In genomic region chr7:6728263-6728931, GRCm38 (mm10) we compare ENCODE assay signal across 8 mouse cellular contexts. TPM values are rescaled to one million over a fixed set of nuclear protein-coding genes. Genes with fewer than 3 reads are reported as not detected.
A peak's percentile ranks its signal among the peaks of the same experiment; 100 is the strongest.
DNase-seq lines count a peak whose midpoint lies in the region; ATAC-seq and TF ChIP-seq lines count a peak whose summit lies in the region.

No protein-coding gene starts in this region.

- H3K36me3 ChIP-seq in ES-Bruce4 (ENCODE audit: control insufficient read depth, insufficient read depth, low read length, poor library complexity, severe bottlenecking), result peaks cover 22% of the 10 kb centered on the region
- peaks cover 27% of the 10 kb centered on the region for H3K36me3 ChIP-seq in heart, embryonic 12.5 days
- peaks cover 8% of the 10 kb centered on the region; the same call in 1 of the 2 replicates for H3K36me3 ChIP-seq in kidney, embryonic 16.5 days (ENCODE audit: insufficient read depth, low read length)
- peaks cover 28% of the 10 kb centered on the region for H3K36me3 ChIP-seq in limb, embryonic 15.5 days
- H3K36me3 ChIP-seq in neural tube, embryonic 11.5 days (ENCODE audit: control insufficient read depth, insufficient read depth, low read length), result no peaks in the 10 kb centered on the region; the same call in 1 of the 2 replicates

- no peaks in the 10 kb centered on the region for H3K27me3 ChIP-seq in ES-Bruce4 (ENCODE audit: control insufficient read depth, insufficient read depth, low read length, poor library complexity, severe bottlenecking)
- H3K27me3 ChIP-seq in heart, embryonic 12.5 days (replicated peaks), result no peaks in the 10 kb centered on the region
- no peaks in the 10 kb centered on the region for H3K27me3 ChIP-seq in kidney, embryonic 16.5 days (ENCODE audit: insufficient read depth, low read length)
- no peaks in the 10 kb centered on the region for H3K27me3 ChIP-seq in limb, embryonic 15.5 days
- no peaks in the 10 kb centered on the region for H3K27me3 ChIP-seq in neural tube, embryonic 11.5 days (ENCODE audit: control insufficient read depth, insufficient read depth, low read length)

- TF ChIP-seq POLR2A in ES-Bruce4 (IDR thresholded peaks at IDR 0.05; ENCODE audit: insufficient read depth, low read length), result no peak

- peak overlapping the region; percentile 93 for H3K4me3 ChIP-seq in ES-Bruce4 (ENCODE audit: low read depth, low read length)
- H3K4me3 ChIP-seq in brown adipose tissue, adult 24 weeks (ENCODE audit: insufficient read depth, low read depth, low read length), result peak overlapping the region; percentile 65
- H3K4me3 ChIP-seq in heart, embryonic 12.5 days, result peak overlapping the region; percentile 63
- H3K4me3 ChIP-seq in kidney, embryonic 16.5 days (ENCODE audit: low read length), result peak overlapping the region; percentile 63
- H3K4me3 ChIP-seq in limb, embryonic 15.5 days, result peak overlapping the region; percentile 61
- peak overlapping the region; percentile 50 for H3K4me3 ChIP-seq in neural tube, embryonic 11.5 days (ENCODE audit: low read depth, low read length)

- H3K9ac ChIP-seq in ES-Bruce4 (ENCODE audit: low read depth, poor library complexity, severe bottlenecking), result peak overlapping the region; percentile 87
- 0 out of 2 replicates have a peak overlapping the region, but pooled peaks have one; percentile 16 for H3K9ac ChIP-seq in heart, embryonic 12.5 days
- H3K9ac ChIP-seq in kidney, embryonic 16.5 days (replicated peaks; ENCODE audit: low read length), result no peak overlapping the region
- 0 out of 2 replicates have a peak overlapping the region, but pooled peaks have one; percentile 33 for H3K9ac ChIP-seq in limb, embryonic 15.5 days
- H3K9ac ChIP-seq in neural tube, embryonic 11.5 days (ENCODE audit: low read length), result no peak overlapping the region

- no peaks in the 10 kb centered on the region for H3K4me1 ChIP-seq in ES-Bruce4 (ENCODE audit: control insufficient read depth, insufficient read depth, low read length)
- H3K4me1 ChIP-seq in brown adipose tissue, adult 24 weeks (ENCODE audit: control insufficient read depth, insufficient read depth, insufficient read length, low read length), result no peaks in the 10 kb centered on the region
- H3K4me1 ChIP-seq in heart, embryonic 12.5 days (replicated peaks), result 0 out of 2 replicates have a peak, but pooled peaks cover 4% of the 10 kb centered on the region
- H3K4me1 ChIP-seq in kidney, embryonic 16.5 days (ENCODE audit: insufficient read depth, low read length), result no peaks in the 10 kb centered on the region
- 0 out of 2 replicates have a peak, but pooled peaks cover 7% of the 10 kb centered on the region for H3K4me1 ChIP-seq in limb, embryonic 15.5 days
- no peaks in the 10 kb centered on the region for H3K4me1 ChIP-seq in neural tube, embryonic 11.5 days (ENCODE audit: control insufficient read depth, insufficient read depth, low read length)

- H3K9me3 ChIP-seq in ES-Bruce4 (replicated peaks; ENCODE audit: control insufficient read depth, insufficient read depth, low read length, poor library complexity, severe bottlenecking), result peaks cover 7% of the 10 kb centered on the region; the same call in 1 of the 2 replicates
- H3K9me3 ChIP-seq in heart, embryonic 12.5 days (replicated peaks), result peaks cover 38% of the 10 kb centered on the region
- H3K9me3 ChIP-seq in kidney, embryonic 16.5 days (ENCODE audit: low read length), result peaks cover 37% of the 10 kb centered on the region
- peaks cover 18% of the 10 kb centered on the region for H3K9me3 ChIP-seq in limb, embryonic 15.5 days
- H3K9me3 ChIP-seq in neural tube, embryonic 11.5 days (ENCODE audit: control insufficient read depth, low read length), result peaks cover 17% of the 10 kb centered on the region

- TF ChIP-seq EP300 in ES-Bruce4 (IDR thresholded peaks at IDR 0.05; ENCODE audit: insufficient read depth, low read depth, low read length), result no peak

- TF ChIP-seq CTCF in ES-Bruce4 (IDR thresholded peaks at IDR 0.05; ENCODE audit: low read depth, low read length), result no peak

- ATAC-seq in heart, embryonic 12.5 days (ENCODE audit: insufficient number of reproducible peaks, low FRiP score), result peak; percentile 85
- ATAC-seq in kidney, embryonic 16.5 days (ENCODE audit: low FRiP score, low TSS enrichment), result peak; percentile 88
- peak; percentile 88 for ATAC-seq in limb, embryonic 15.5 days (ENCODE audit: insufficient number of reproducible peaks, low FRiP score, low TSS enrichment, low read depth)
- ATAC-seq in neural tube, embryonic 11.5 days (ENCODE audit: insufficient read depth, low FRiP score, low TSS enrichment), result peak; percentile 83

- peak overlapping the region; percentile 66; the same call in 1 of the 2 replicates for H3K27ac ChIP-seq in ES-Bruce4 (ENCODE audit: insufficient read depth, low read length)
- H3K27ac ChIP-seq in brown adipose tissue, adult 24 weeks (replicated peaks; ENCODE audit: low read depth, low read length), result peak overlapping the region; percentile 95
- peak overlapping the region; percentile 93 for H3K27ac ChIP-seq in heart, embryonic 12.5 days (ENCODE audit: poor library complexity, severe bottlenecking)
- H3K27ac ChIP-seq in kidney, embryonic 16.5 days (ENCODE audit: low read length), result peak overlapping the region; percentile 94
- peak overlapping the region; percentile 88 for H3K27ac ChIP-seq in limb, embryonic 15.5 days
- H3K27ac ChIP-seq in neural tube, embryonic 11.5 days (ENCODE audit: low read depth, low read length), result peak overlapping the region; percentile 85

- DNase-seq in fibroblast of lung, adult 2 months (ENCODE audit: low read depth), result peak; percentile 62
- DNase-seq in neural tube, embryonic 11.5 days (ENCODE audit: low spot score), result peak; percentile 90
- DNase-seq in urinary bladder, adult 2 months (ENCODE audit: low spot score), result peak; percentile 57

- H3K4me2 ChIP-seq in heart, embryonic 12.5 days, result peak overlapping the region; percentile 45
- H3K4me2 ChIP-seq in kidney, embryonic 16.5 days (replicated peaks; ENCODE audit: low read depth, low read length), result peak overlapping the region; percentile 51
- peak overlapping the region; percentile 41 for H3K4me2 ChIP-seq in limb, embryonic 15.5 days
- H3K4me2 ChIP-seq in neural tube, embryonic 11.5 days (ENCODE audit: low read depth), result peak overlapping the region; percentile 34

- 46% methylated on average over 19 of the region's 19 CpGs for WGBS in heart, embryonic 12.5 days
- WGBS in kidney, embryonic 16.5 days, result 51% methylated on average over 19 of the region's 19 CpGs
- 49% methylated on average over 19 of the region's 19 CpGs for WGBS in limb, embryonic 15.5 days
- WGBS in neural tube, embryonic 11.5 days, result 52% methylated on average over 19 of the region's 19 CpGs

RNA-seq across cellular contexts. Expression of gene Peg3, which starts 1.8 kb away (rescaled TPM):
- 216 and 228 TPM in 2 replicates for polyA plus RNA-seq in ES-Bruce4 (2011; ENCODE audit: insufficient read depth, insufficient read length, low read depth, missing spikeins)
- polyA plus RNA-seq in brown adipose tissue, adult 24 weeks (2012; ENCODE audit: insufficient read depth, insufficient read length, missing spikeins), result 3.5 and 8.2 TPM in 2 replicates
- 191 and 195 TPM in 2 replicates for polyA plus RNA-seq in heart, embryonic 12.5 days (2016; fragmentation: Nextera tagmentation; extraction: Ambion mirVana)
- polyA plus RNA-seq in kidney, embryonic 16.5 days (2015; fragmentation: Nextera tagmentation; extraction: Ambion mirVana), result 145 and 166 TPM in 2 replicates
- 213 and 261 TPM in 2 replicates for polyA plus RNA-seq in limb, embryonic 15.5 days (2015; fragmentation: Nextera tagmentation; extraction: Ambion mirVana)
- polyA plus RNA-seq in neural tube, embryonic 11.5 days (2014; fragmentation: Nextera tagmentation; extraction: Ambion mirVana), result 208 and 238 TPM in 2 replicates
- polyA plus RNA-seq in urinary bladder, adult 2 months (2012; rRNA removed), result 34.1 and 38.6 TPM in 2 replicates

RNA-seq across cellular contexts. Expression of gene Usp29, which starts 2.0 kb away (rescaled TPM):
- polyA plus RNA-seq in ES-Bruce4 (2011; ENCODE audit: insufficient read depth, insufficient read length, low read depth, missing spikeins), result 12.8 and 14.2 TPM in 2 replicates
- polyA plus RNA-seq in brown adipose tissue, adult 24 weeks (2012; ENCODE audit: insufficient read depth, insufficient read length, missing spikeins), result not detected in 2 replicates
- 9.8 and 10.3 TPM in 2 replicates for polyA plus RNA-seq in heart, embryonic 12.5 days (2016; fragmentation: Nextera tagmentation; extraction: Ambion mirVana)
- polyA plus RNA-seq in kidney, embryonic 16.5 days (2015; fragmentation: Nextera tagmentation; extraction: Ambion mirVana), result 5.2 and 6.5 TPM in 2 replicates
- 9.6 and 10.7 TPM in 2 replicates for polyA plus RNA-seq in limb, embryonic 15.5 days (2015; fragmentation: Nextera tagmentation; extraction: Ambion mirVana)
- polyA plus RNA-seq in neural tube, embryonic 11.5 days (2014; fragmentation: Nextera tagmentation; extraction: Ambion mirVana), result 13.0 and 15.9 TPM in 2 replicates
- 0.78 and 0.84 TPM in 2 replicates for polyA plus RNA-seq in urinary bladder, adult 2 months (2012; rRNA removed)

RNA-seq across cellular contexts. Expression of gene Zim1, which starts 32.1 kb away (rescaled TPM):
- 5.2 and 10.3 TPM in 2 replicates for polyA plus RNA-seq in ES-Bruce4 (2011; ENCODE audit: insufficient read depth, insufficient read length, low read depth, missing spikeins)
- 0.52 TPM in 1 of 2 replicates, not detected in the other for polyA plus RNA-seq in brown adipose tissue, adult 24 weeks (2012; ENCODE audit: insufficient read depth, insufficient read length, missing spikeins)
- 9.5 and 12.7 TPM in 2 replicates for polyA plus RNA-seq in heart, embryonic 12.5 days (2016; fragmentation: Nextera tagmentation; extraction: Ambion mirVana)
- 3.1 and 3.8 TPM in 2 replicates for polyA plus RNA-seq in kidney, embryonic 16.5 days (2015; fragmentation: Nextera tagmentation; extraction: Ambion mirVana)
- 8.6 and 13.6 TPM in 2 replicates for polyA plus RNA-seq in limb, embryonic 15.5 days (2015; fragmentation: Nextera tagmentation; extraction: Ambion mirVana)
- polyA plus RNA-seq in neural tube, embryonic 11.5 days (2014; fragmentation: Nextera tagmentation; extraction: Ambion mirVana), result 4.1 and 6.3 TPM in 2 replicates
- 2.6 and 4.4 TPM in 2 replicates for polyA plus RNA-seq in urinary bladder, adult 2 months (2012; rRNA removed)

Comparison
In these comparisons a context has a peak if more than half of its experiments do, and no peak if none do; other contexts are left out.
1. Peak in every context shown above with its lines: DNase-seq, ATAC-seq, H3K4me3 ChIP-seq and H3K27ac ChIP-seq.
2. H3K9ac ChIP-seq: peak in ES-Bruce4 (single experiment), heart, embryonic 12.5 days (single experiment) and limb, embryonic 15.5 days (single experiment); none in kidney, embryonic 16.5 days (single experiment) and neural tube, embryonic 11.5 days (single experiment).